Mouse (Mus musculus) Muller cell, postnatal 12 days (primary cell): Measurements from ENCODE around the gene Srm.
A peak's percentile ranks its signal among the peaks of the same experiment; 100 is the strongest.

Experiments
- DNase-seq: peaks from one replicate; pipeline ENCODE4 v3.0.0-alpha.2; 2015; ENCODE audit errors: inconsistent ontology term

The Srm gene

DNA sequence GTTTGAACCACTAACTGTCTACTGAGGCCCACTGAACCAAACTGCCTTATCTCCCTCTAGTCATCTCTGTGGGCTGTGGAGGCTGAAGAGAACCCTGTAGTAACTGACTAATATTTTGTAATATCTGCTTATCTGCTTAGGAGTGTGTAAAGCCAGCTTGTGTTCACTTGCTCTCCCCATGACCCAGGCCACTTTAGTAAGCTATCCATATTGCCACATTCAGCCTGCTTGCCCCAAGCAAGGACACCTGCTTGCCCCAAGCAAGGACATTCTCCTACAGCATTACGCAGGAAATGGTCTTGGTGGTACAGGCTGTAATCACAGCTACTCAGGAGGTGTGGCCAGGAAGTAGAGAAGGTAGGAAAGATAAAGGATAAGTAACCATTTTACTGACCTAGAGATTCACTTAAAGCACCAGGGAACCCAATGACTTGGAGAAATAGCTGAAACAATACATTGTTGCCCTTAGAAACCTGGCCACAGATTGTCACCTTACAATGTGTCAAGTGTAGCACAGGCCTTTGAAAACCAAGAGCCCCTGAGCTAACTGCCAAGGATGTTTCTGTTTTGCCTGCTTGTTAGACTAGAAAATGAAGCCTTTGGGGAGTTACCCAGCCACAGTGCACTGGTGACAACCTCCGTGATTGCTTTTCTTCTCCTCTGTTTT, 42.2 kb downstream of the Srm start:
- DNase-seq, result no peak

DNA sequence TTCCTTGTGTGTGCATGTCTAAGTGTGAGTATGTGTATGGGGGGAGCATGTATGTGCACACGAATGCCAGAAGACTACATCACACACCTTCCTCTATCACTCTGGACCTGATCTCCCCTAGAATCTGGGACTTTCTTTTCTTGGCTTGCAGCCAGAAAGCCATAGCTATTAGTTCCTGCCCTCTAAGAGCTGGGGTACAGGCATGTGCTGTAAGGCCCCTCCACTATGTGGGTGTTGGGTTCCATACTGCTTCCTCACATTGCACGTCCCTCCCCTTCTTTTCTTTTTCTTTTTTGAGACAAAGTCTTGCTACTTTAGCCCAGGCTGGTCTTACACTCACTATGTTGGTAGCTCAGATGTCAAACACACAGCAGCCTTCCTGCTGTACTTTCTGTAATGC, 44.0 kb downstream of the Srm start:
- no peak for DNase-seq

DNA sequence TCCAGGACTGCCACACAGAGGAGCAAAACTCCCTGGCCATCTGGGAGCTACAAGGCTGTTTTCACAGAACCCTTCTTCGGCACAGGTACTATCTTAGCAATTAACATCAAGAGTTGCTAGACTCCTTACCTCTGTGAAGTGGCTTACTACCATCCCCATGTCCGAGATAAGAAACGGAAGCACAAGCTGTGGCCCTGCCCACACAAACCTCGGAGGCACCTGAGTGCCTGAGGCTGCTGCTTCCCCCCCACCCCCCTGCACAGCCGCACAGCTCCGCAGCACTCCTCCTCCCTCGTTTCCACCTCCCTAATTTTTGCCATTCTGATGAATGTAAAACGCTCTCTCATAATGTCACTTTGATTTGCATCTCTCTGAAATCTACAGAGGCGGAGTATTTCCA, 47.0 kb downstream of the Srm start:
- DNase-seq, result no peak

DNA sequence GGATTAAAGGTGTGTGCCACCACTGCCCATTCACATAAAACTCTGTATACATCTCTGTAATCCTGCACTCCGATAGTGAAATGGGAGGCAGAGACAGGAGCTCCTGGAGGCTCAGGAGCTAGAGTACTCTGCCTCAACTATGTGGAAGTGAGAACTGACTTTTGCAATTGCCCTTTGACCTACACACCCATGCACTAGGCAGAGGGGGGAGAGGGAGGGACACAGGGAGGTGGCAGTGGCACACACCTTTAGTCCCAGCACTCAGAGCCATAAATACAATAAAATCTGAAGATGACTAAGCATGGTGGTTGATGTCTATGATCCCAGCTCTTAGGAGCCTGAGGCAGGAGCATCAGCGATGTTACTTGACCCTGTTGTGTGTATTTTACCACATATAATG, 48.2 kb downstream of the Srm start:
- no peak for DNase-seq

DNA sequence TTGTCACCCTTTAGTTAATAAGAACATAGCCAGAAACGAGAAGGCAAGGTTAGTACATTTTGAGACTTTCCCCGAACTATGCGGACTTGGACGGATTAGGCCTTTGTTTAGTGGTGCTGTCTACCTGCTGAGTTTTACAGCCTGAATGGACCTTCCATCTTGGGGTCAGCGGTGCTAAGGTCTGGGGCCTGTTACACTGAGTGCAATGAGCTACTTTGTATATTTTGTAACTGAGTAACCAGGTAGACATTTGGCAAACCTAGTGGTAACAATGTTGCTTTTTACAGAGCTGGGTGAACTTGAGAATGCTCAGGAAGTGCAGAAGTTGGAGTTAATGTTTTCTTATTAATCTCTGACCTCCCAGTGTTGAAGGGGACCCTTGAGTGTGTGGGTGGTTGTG, 49.8 kb downstream of the Srm start:
- no peak for DNase-seq

DNA sequence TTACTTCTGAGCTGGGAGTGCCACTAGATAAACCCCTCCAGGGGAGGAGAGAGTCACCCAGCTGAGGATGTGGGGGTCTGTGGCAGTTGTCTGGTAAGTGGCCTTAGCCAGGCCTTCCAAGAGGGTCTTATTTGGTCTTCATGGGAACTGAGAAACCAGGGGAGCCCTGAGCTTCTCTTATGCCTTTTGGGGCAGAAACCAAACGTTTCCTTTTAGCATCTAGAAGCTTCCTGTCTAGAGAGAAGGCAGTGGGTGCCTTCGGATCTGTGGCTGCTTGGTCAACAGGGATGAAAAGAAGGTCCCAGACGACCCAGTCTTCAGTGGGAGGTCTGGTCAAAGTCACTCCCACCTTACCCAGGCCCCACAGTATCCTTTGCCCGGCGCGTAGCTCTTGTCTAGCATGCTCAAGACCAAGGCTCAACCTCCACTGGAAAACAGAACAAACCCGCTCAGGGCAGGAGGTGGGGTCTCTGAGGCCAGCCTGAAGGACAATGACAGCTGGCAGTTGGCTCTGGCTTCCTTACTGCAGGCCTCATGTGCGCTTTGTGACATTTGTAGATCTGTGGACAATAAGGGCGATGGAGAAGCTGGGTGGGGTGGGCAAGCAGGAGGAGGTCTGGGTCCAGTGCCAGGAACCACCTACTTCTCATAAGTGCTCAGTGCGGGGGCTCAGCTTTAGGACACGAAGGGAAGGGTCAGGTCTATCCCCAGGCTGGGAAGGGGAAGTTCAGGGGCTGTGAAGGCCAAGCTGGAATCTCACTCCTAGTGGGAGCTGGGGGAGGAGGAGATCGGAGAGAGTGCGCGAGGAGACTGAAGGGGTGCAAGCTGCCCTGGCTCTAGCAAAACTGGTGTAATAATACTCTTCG, 52.2 kb downstream of the Srm start, which contains the start of gene Gm572:
Gene Gm572, plus strand, starts transcription at position 27 of the 866 bp plus-strand sequence.
- no peak for DNase-seq

DNA sequence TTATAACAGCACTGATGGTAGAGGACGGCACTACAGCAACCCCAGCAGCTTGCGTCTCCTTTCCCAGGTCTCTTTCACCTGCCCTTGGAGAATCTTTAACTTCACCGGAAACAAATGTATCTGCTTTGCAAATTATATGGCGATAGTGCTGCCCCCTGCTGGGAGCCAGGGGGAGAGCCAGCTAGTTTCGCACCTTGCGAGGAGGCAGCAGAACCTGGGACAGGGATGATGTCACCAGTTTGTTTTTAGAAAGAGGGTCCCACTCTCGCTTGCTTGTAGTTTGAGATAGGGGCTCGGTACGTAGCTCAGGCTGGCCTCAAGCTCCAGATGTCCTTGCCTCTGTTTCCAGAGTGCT, 52.8 kb downstream of the Srm start:
- DNase-seq, result peak; percentile 26
